Mouse (Mus musculus) megakaryocyte, embryonic 14.5 days (primary cell): ENCODE data around the gene Mlf1.

Source experiments
- FLI1 ChIP-seq: IDR thresholded peaks from 2 replicates; pipeline ENCODE4 v1.6.1; 2012; ENCODE audit warnings: low read length, inconsistent platforms, mixed read lengths
- GATA1 ChIP-seq: IDR thresholded peaks from 3 replicates; pipeline ENCODE4 v1.6.1; 2012; ENCODE audit warnings: mixed read lengths, low read length, inconsistent platforms, borderline replicate concordance

DNA sequence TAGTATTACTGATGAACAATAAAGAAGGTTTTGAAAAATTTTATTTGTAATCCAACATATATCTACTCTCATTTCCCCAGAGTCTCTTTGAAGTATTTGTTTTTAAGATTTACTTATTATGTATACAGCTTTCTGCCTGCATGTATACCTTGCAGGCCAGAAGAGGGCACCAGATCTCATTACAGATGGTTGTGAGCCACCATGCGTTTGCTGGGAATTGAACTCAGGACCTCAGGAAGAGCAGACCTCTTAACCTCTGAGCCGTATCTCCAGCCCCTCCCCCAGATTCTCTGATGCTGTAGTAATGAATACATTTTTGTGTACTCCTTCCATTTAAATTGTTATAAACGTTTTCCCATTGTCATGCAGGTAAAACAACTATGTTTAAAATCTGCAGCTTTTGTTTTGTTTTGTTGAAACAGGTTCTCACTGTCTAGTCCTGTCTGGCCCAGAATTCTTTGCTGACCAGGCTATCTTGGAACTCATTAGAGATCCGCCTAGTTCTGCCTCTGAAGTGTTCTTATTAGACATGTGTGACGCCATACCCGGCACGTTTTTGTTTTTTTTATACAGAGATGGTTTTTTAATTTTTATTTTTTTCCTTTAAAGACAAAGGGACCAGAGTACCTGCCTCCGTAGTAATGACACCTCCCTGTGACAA lies 55.6 kb downstream of the Mlf1 start:
- no peak for TF ChIP-seq GATA1
- TF ChIP-seq FLI1 = no peak
